Mouse (Mus musculus): ENCODE measurements at regions not wholly inside any gene's neighbourhood (a gene's known extent, or its start where the extent isn't known, plus 50 kb on each side); places are given as distances from the start of the nearest gene placed in this dataset.

- no peak overlapping the region for H3K4me3 ChIP-seq (ENCODE audit: low read depth, low read length)
- 93% methylated on average over 6 of the region's 6 CpGs for WGBS
- H3K9me3 ChIP-seq (ENCODE audit: control insufficient read depth, low read length): no peaks in the 10 kb centered on the region
- H3K27ac ChIP-seq (ENCODE audit: low read depth, low read length): no peak overlapping the region
- no peak overlapping the region for H3K9ac ChIP-seq (ENCODE audit: low read length)
- H3K4me2 ChIP-seq (ENCODE audit: low read depth, low read length, severe bottlenecking): no peak overlapping the region
- no peaks in the 10 kb centered on the region for H3K27me3 ChIP-seq (ENCODE audit: control insufficient read depth, insufficient read depth, low read length)
- H3K4me1 ChIP-seq (replicated peaks; ENCODE audit: control insufficient read depth, insufficient read depth, low read length): no peaks in the 10 kb centered on the region
- DNase-seq (ENCODE audit: low spot score): no peak
- no peaks in the 10 kb centered on the region for H3K36me3 ChIP-seq (ENCODE audit: control insufficient read depth, insufficient read depth, low read length)
- no peak for ATAC-seq (replicated peaks; ENCODE audit: low FRiP score)
These were observed 657.3 kb upstream of the Impad1 start for GRCm38 (mm10) chr4:5450417-5450816.

- Histone ChIP-seq H3K9me3 (ENCODE audit: control insufficient read depth, low read length) (no peaks in the 10 kb centered on the region), H3K4me1 (replicated peaks; ENCODE audit: control insufficient read depth, insufficient read depth, low read length) (no peaks in the 10 kb centered on the region), H3K27ac (ENCODE audit: low read depth, low read length) (no peak overlapping the region), H3K9ac (ENCODE audit: low read length) (no peak overlapping the region), H3K36me3 (ENCODE audit: control insufficient read depth, insufficient read depth, low read length) (no peaks in the 10 kb centered on the region), H3K27me3 (ENCODE audit: control insufficient read depth, insufficient read depth, low read length) (no peaks in the 10 kb centered on the region), H3K4me3 (ENCODE audit: low read depth, low read length) (no peak overlapping the region), H3K4me2 (ENCODE audit: low read depth, low read length, severe bottlenecking) (no peak overlapping the region)
- WGBS: 63% methylated on average over 2 of the region's 2 CpGs
- DNase-seq (ENCODE audit: low spot score): no peak
- no peak for ATAC-seq (replicated peaks; ENCODE audit: low FRiP score)
These were observed 648.3 kb upstream of the Impad1 start for GRCm38 (mm10) chr4:5441339-5442019.

- Histone ChIP-seq H3K27ac (ENCODE audit: low read depth, low read length) (no peak overlapping the region), H3K4me2 (ENCODE audit: low read depth, low read length, severe bottlenecking) (no peak overlapping the region), H3K4me3 (ENCODE audit: low read depth, low read length) (no peak overlapping the region), H3K9ac (ENCODE audit: low read length) (no peak overlapping the region), H3K36me3 (ENCODE audit: control insufficient read depth, insufficient read depth, low read length) (no peaks in the 10 kb centered on the region), H3K27me3 (ENCODE audit: control insufficient read depth, insufficient read depth, low read length) (no peaks in the 10 kb centered on the region), H3K9me3 (ENCODE audit: control insufficient read depth, low read length) (no peaks in the 10 kb centered on the region), H3K4me1 (replicated peaks; ENCODE audit: control insufficient read depth, insufficient read depth, low read length) (no peaks in the 10 kb centered on the region)
- DNase-seq (ENCODE audit: low spot score): no peak
- 0 out of 2 replicates have a peak, but pooled peaks have one; percentile 46 for ATAC-seq (replicated peaks; ENCODE audit: low FRiP score)
- WGBS: 26% methylated on average over 3 of the region's 3 CpGs
These were observed 643.9 kb upstream of the Impad1 start for GRCm38 (mm10) chr4:5437076-5437475.

All from forebrain, embryonic 11.5 days (tissue).